Mouse (Mus musculus): ENCODE measurements around the gene Lsm4.

- TF ChIP-seq EP300 (IDR thresholded peaks at IDR 0.05; ENCODE audit: low read depth) (no peak), CTCF (IDR thresholded peaks at IDR 0.05; ENCODE audit: low read depth) (no peak)
Observed at GRCm38 (mm10) chr8:70647343-70648163, 25.5 kb upstream of the Lsm4 start.

Data from liver, embryonic 14.5 days (tissue).